Mouse (Mus musculus): ENCODE results near the gene Luc7l2. TPM values are rescaled to one million over a fixed set of nuclear protein-coding genes. Genes with fewer than 3 reads are reported as not detected.

Gene Luc7l2
- total RNA-seq (2021) = 10 to 100 TPM; 91.7 to 99.9 TPM
- polyA plus RNA-seq (2012; rRNA removed) = 28.1 and 45.7 TPM in 2 replicates
- long read RNA-seq, full-length matches to known transcripts = 7 of 29 reads
- long read RNA-seq, partial matches to known transcripts = 11 of 29 reads
- long read RNA-seq, other reads (novel, unspliced or antisense) = 11 of 29 reads

GRCm38 (mm10) chr6:38551062-38551988 is at the start of gene Luc7l2:
Gene Luc7l2 (plus strand): TSS chr6:38551334.
- Histone ChIP-seq H3K4me1 (ENCODE audit: control insufficient read depth, insufficient read depth, low read length) (peaks cover 4% of the 10 kb centered on the region), H3K9ac (ENCODE audit: low read depth, low read length) (peak within 1 kb of the TSS; percentile 88), H3K27ac (peak within 1 kb of the TSS; percentile 97), H3K79me2 (replicated peaks; ENCODE audit: control insufficient read depth, insufficient read depth, low read length) (peaks cover 3% of the 10 kb centered on the region), H3K27me3 (ENCODE audit: control insufficient read depth, insufficient read depth, low read length) (no peaks in the 10 kb centered on the region), H3K36me3 (ENCODE audit: control insufficient read depth, insufficient read depth, low read length) (peaks cover 15% of the 10 kb centered on the region), H3K4me3 (peak within 1 kb of the TSS; percentile 64)
- DNase-seq = peak; percentile 94 to 97
- intact Hi-C loops (cut with DNase I) = no loop called here
- peak; percentile 77 for TF ChIP-seq POLR2A (IDR thresholded peaks at IDR 0.05; ENCODE audit: insufficient read depth, low read depth, low read length)
- no peak for TF ChIP-seq CTCF (IDR thresholded peaks at IDR 0.05)
- no peak; the same call in 1 of the 2 replicates for TF ChIP-seq EP300 (IDR thresholded peaks at IDR 0.05; ENCODE audit: insufficient read depth, low read depth, low read length)
- under 1% methylated on average over 94 of the region's 98 CpGs for WGBS

GRCm38 (mm10) chr6:38512096-38512495 is 39.0 kb upstream of the Luc7l2 start:
- no peaks in the 10 kb centered on the region for H3K79me2 ChIP-seq (replicated peaks; ENCODE audit: control insufficient read depth, insufficient read depth, low read length)
- no peaks in the 10 kb centered on the region; the same call in none of the 2 replicates for H3K36me3 ChIP-seq (ENCODE audit: control insufficient read depth, insufficient read depth, low read length)
- H3K9ac ChIP-seq (ENCODE audit: low read depth, low read length) = no peak overlapping the region
- no peak for DNase-seq
- WGBS = 93% methylated on average over 1 of the region's 1 CpGs
- H3K4me1 ChIP-seq (ENCODE audit: control insufficient read depth, insufficient read depth, low read length) = no peaks in the 10 kb centered on the region
- TF ChIP-seq POLR2A (IDR thresholded peaks at IDR 0.05; ENCODE audit: insufficient read depth, low read depth, low read length) (no peak), EP300 (IDR thresholded peaks at IDR 0.05; ENCODE audit: insufficient read depth, low read depth, low read length) (no peak), CTCF (IDR thresholded peaks at IDR 0.05) (no peak)
- intact Hi-C loops (cut with DNase I) = no loop called here
- H3K27me3 ChIP-seq (ENCODE audit: control insufficient read depth, insufficient read depth, low read length) = no peaks in the 10 kb centered on the region
- no peak overlapping the region for H3K4me3 ChIP-seq
- no peak overlapping the region for H3K27ac ChIP-seq

GRCm38 (mm10) chr6:38512830-38513229 is 38.3 kb upstream of the Luc7l2 start:
- no peaks in the 10 kb centered on the region for H3K4me1 ChIP-seq (ENCODE audit: control insufficient read depth, insufficient read depth, low read length)
- H3K9ac ChIP-seq (ENCODE audit: low read depth, low read length) = no peak overlapping the region
- H3K4me3 ChIP-seq = no peak overlapping the region
- DNase-seq = no peak
- intact Hi-C loops (cut with DNase I) = no loop called here
- no peak overlapping the region for H3K27ac ChIP-seq
- no peaks in the 10 kb centered on the region for H3K79me2 ChIP-seq (replicated peaks; ENCODE audit: control insufficient read depth, insufficient read depth, low read length)
- no peaks in the 10 kb centered on the region; the same call in none of the 2 replicates for H3K36me3 ChIP-seq (ENCODE audit: control insufficient read depth, insufficient read depth, low read length)
- no peak for TF ChIP-seq POLR2A (IDR thresholded peaks at IDR 0.05; ENCODE audit: insufficient read depth, low read depth, low read length)
- TF ChIP-seq CTCF (IDR thresholded peaks at IDR 0.05) = no peak
- H3K27me3 ChIP-seq (ENCODE audit: control insufficient read depth, insufficient read depth, low read length) = no peaks in the 10 kb centered on the region

GRCm38 (mm10) chr6:38515201-38515600 is 35.9 kb upstream of the Luc7l2 start:
- WGBS = 73% methylated on average over 4 of the region's 4 CpGs
- Histone ChIP-seq H3K36me3 (ENCODE audit: control insufficient read depth, insufficient read depth, low read length) (no peaks in the 10 kb centered on the region; the same call in none of the 2 replicates), H3K27me3 (ENCODE audit: control insufficient read depth, insufficient read depth, low read length) (no peaks in the 10 kb centered on the region), H3K27ac (no peak overlapping the region), H3K4me1 (ENCODE audit: control insufficient read depth, insufficient read depth, low read length) (no peaks in the 10 kb centered on the region), H3K4me3 (no peak overlapping the region), H3K9ac (ENCODE audit: low read depth, low read length) (no peak overlapping the region), H3K79me2 (replicated peaks; ENCODE audit: control insufficient read depth, insufficient read depth, low read length) (no peaks in the 10 kb centered on the region)
- no peak for TF ChIP-seq CTCF (IDR thresholded peaks at IDR 0.05)
- TF ChIP-seq EP300 (IDR thresholded peaks at IDR 0.05; ENCODE audit: insufficient read depth, low read depth, low read length) = no peak
- no peak for TF ChIP-seq POLR2A (IDR thresholded peaks at IDR 0.05; ENCODE audit: insufficient read depth, low read depth, low read length)
- intact Hi-C loops (cut with DNase I) = no loop called here
- no peak for DNase-seq

GRCm38 (mm10) chr6:38523851-38524250 is 27.3 kb upstream of the Luc7l2 start:
- no peak for DNase-seq
- Histone ChIP-seq H3K9ac (ENCODE audit: low read depth, low read length) (no peak overlapping the region), H3K4me1 (ENCODE audit: control insufficient read depth, insufficient read depth, low read length) (no peaks in the 10 kb centered on the region), H3K27ac (no peak overlapping the region), H3K4me3 (no peak overlapping the region), H3K79me2 (replicated peaks; ENCODE audit: control insufficient read depth, insufficient read depth, low read length) (no peaks in the 10 kb centered on the region), H3K36me3 (ENCODE audit: control insufficient read depth, insufficient read depth, low read length) (no peaks in the 10 kb centered on the region), H3K27me3 (ENCODE audit: control insufficient read depth, insufficient read depth, low read length) (no peaks in the 10 kb centered on the region)
- 26% methylated on average over 8 of the region's 8 CpGs for WGBS
- intact Hi-C loops (cut with DNase I) = loop anchor here (10.0 kb wide), 1 partner anchor 59 kb away; no protein-coding TSS in a partner anchor
- TF ChIP-seq EP300 (IDR thresholded peaks at IDR 0.05; ENCODE audit: insufficient read depth, low read depth, low read length) = no peak
- TF ChIP-seq POLR2A (IDR thresholded peaks at IDR 0.05; ENCODE audit: insufficient read depth, low read depth, low read length) = no peak
- TF ChIP-seq CTCF (IDR thresholded peaks at IDR 0.05) = no peak

Measured in heart, adult 2 months (tissue).